Mouse (Mus musculus) midbrain, embryonic 16.5 days (tissue): ENCODE results near the gene Mrpl21. TPM values are rescaled to one million over a fixed set of nuclear protein-coding genes. Genes with fewer than 3 reads are reported as not detected.
A peak's percentile ranks its signal among the peaks of the same experiment; 100 is the strongest.

ENCODE experiments used
- ATAC-seq: fragments of 200-750 bp; cut with Nextera tagmentation; 2 replicates; pipeline ENCODE4 v1.8.0; 2017; ENCODE audit warnings: moderate TSS enrichment
- H3K27ac ChIP-seq: fragments of 300-500 bp; sonication (generic); 2 replicates; pipeline ENCODE4 v1.5.1; 2014; ENCODE audit warnings: mild to moderate bottlenecking, low read length, mixed read lengths
- H3K27me3 ChIP-seq: fragments of 300-500 bp; sonication (generic); 2 replicates; pipeline ENCODE4 v1.6.1; 2014; ENCODE audit warnings: low read depth, low read length, mixed read lengths; ENCODE audit not compliant: control insufficient read depth, insufficient read depth
- H3K36me3 ChIP-seq: fragments of 300-500 bp; sonication (generic); 2 replicates; pipeline ENCODE4 v1.6.1; 2014; ENCODE audit warnings: mild to moderate bottlenecking, low read length, moderate library complexity, mixed read lengths; ENCODE audit not compliant: control insufficient read depth, insufficient read depth
- H3K4me1 ChIP-seq: fragments of 300-500 bp; sonication (generic); 2 replicates; pipeline ENCODE4 v1.6.1; 2014; ENCODE audit warnings: mild to moderate bottlenecking, low read length, mixed read lengths; ENCODE audit not compliant: control insufficient read depth, insufficient read depth
- H3K4me2 ChIP-seq: fragments of 300-500 bp; sonication (generic); 2 replicates; pipeline ENCODE4 v1.6.1; 2014; ENCODE audit warnings: mild to moderate bottlenecking, low read length, mixed read lengths
- H3K4me3 ChIP-seq: fragments of 300-500 bp; sonication (generic); 2 replicates; pipeline ENCODE4 v1.5.1; 2014; ENCODE audit warnings: low read depth, mild to moderate bottlenecking, low read length, moderate library complexity, mixed read lengths
- H3K9ac ChIP-seq: fragments of 300-500 bp; sonication (generic); 2 replicates; pipeline ENCODE4 v1.6.1; 2014; ENCODE audit warnings: low read depth, low read length, mixed read lengths
- H3K9me3 ChIP-seq: fragments of 300-500 bp; sonication (generic); replicated peaks from 2 replicates; pipeline ENCODE4 v1.6.1; 2014; ENCODE audit warnings: mild to moderate bottlenecking, low read length, mixed read lengths; ENCODE audit not compliant: control insufficient read depth, poor library complexity, severe bottlenecking
- WGBS: fragments of 180-500 bp; shearing (Covaris S2); extraction: QIAGEN DNeasy Blood & Tissue Kit; methylation state at CpG from one replicate; pipeline ENCODE4 v1.1.7; 2014; 5-methylcytosine and 5-hydroxymethylcytosine counted together
- polyA plus RNA-seq: library from polyadenylated mRNA; unstranded; fragments of >200 nt; fragmentation: Nextera tagmentation; extraction: Ambion mirVana; gene quantifications from 2 replicates; pipeline ENCODE4 v1.2.1, GENCODE M21; 2015

Gene Mrpl21
- polyA plus RNA-seq, 1 experiment from 2014 or later: 93.9 TPM

- H3K4me2 ChIP-seq: no peak overlapping the region
- H3K9me3 ChIP-seq: no peaks in the 10 kb centered on the region
- H3K27me3 ChIP-seq: peaks cover 20% of the 10 kb centered on the region
- 81% methylated on average over 3 of the region's 3 CpGs for WGBS
- H3K36me3 ChIP-seq: no peaks in the 10 kb centered on the region
- no peak overlapping the region for H3K4me3 ChIP-seq
- peaks cover 26% of the 10 kb centered on the region for H3K4me1 ChIP-seq
- no peak overlapping the region for H3K27ac ChIP-seq
- no peak for ATAC-seq
- no peak overlapping the region for H3K9ac ChIP-seq
Measured at GRCm38 (mm10) chr19:3320801-3321200, 38.1 kb downstream of the Mrpl21 start.

GRCm38 (mm10) chr19:3321617-3322016 lies 38.9 kb downstream of the Mrpl21 start:
- no peaks in the 10 kb centered on the region for H3K9me3 ChIP-seq
- H3K27ac ChIP-seq: no peak overlapping the region
- H3K4me1 ChIP-seq: peaks cover 32% of the 10 kb centered on the region
- no peaks in the 10 kb centered on the region for H3K36me3 ChIP-seq
- H3K27me3 ChIP-seq: peaks cover 20% of the 10 kb centered on the region
- no peak overlapping the region for H3K4me3 ChIP-seq
- H3K9ac ChIP-seq: no peak overlapping the region
- ATAC-seq: no peak
- WGBS: 10% methylated on average over 11 of the region's 11 CpGs
- peak overlapping the region; percentile 89; the same call in 1 of the 2 replicates for H3K4me2 ChIP-seq

DNA sequence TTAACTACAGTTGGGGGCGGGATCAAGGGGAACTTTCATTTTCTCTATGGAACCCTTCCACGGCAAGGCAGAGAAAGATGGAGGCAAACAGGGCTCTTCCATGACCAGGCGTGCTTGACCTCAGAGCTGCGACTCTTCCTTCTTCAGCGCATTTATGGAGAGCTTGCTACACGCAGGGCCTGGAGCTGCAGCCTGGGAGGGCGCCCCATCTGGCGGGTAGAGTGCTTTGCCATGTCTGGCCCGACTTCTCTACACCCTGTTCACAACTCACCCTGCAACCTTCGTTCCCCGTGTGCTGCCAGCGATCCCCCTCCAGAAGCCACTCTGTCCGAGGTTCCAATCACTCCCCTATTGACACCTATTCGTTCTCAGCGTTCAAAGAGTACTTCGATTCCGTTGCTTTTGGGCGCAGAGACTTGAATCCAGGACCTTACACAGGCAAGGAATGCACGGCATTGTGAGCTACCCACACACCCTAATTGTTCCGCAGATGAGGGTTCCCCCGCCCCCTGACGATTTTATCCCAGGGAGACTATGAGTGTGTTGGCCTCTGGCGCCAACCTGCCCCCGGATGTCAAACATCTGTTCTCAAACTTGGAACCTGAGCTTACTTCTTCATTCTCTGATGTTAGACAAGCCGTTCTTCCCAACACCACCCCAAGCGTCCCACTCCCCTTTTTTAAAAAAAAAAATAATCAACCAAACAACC lies 39.7 kb downstream of the Mrpl21 start, which contains the start of gene Cpt1a:
Gene Cpt1a, plus strand, starts transcription at position 74 of the 709 bp plus-strand sequence.
- no peak for ATAC-seq
- Histone ChIP-seq H3K4me2 (peak within 1 kb of the TSS; percentile 89), H3K9me3 (no peaks in the 10 kb centered on the region), H3K36me3 (no peaks in the 10 kb centered on the region), H3K9ac (peak within 1 kb of the TSS; percentile 66), H3K27me3 (peaks cover 20% of the 10 kb centered on the region), H3K4me3 (peak within 1 kb of the TSS; percentile 50), H3K27ac (no peak within 1 kb of the TSS), H3K4me1 (peaks cover 32% of the 10 kb centered on the region)
- WGBS: 6% methylated on average over 26 of the region's 26 CpGs

DNA sequence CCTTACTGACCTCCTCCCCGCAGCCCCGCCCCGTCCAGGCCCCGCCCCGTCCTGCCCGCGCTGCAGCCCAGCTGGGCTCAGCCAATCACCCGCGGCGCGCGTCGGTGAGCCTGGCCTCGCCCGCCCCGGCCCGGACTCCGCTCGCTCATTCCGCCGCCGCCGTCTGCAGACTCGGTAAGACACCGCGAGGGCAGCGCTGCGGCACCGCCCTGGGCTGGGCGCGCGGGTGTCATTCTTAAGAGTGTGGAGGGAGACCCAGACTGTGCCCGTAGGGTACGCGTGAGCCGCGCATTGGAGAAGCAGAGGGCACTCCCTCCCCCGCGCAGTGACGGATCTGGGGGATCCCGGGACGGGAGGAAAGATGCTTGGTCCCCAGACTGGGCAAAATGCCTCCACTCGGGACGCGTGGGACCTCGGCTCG lies 40.5 kb downstream of the Mrpl21 start:
- Histone ChIP-seq H3K4me3 (peak overlapping the region; percentile 50), H3K9me3 (no peaks in the 10 kb centered on the region), H3K36me3 (no peaks in the 10 kb centered on the region), H3K27ac (peak overlapping the region; percentile 50; the same call in 1 of the 2 replicates), H3K9ac (peak overlapping the region; percentile 66), H3K27me3 (peaks cover 20% of the 10 kb centered on the region), H3K4me1 (peaks cover 32% of the 10 kb centered on the region), H3K4me2 (peak overlapping the region; percentile 89)
- peak; percentile 66 for ATAC-seq
- WGBS: 1% methylated on average over 46 of the region's 47 CpGs

DNA sequence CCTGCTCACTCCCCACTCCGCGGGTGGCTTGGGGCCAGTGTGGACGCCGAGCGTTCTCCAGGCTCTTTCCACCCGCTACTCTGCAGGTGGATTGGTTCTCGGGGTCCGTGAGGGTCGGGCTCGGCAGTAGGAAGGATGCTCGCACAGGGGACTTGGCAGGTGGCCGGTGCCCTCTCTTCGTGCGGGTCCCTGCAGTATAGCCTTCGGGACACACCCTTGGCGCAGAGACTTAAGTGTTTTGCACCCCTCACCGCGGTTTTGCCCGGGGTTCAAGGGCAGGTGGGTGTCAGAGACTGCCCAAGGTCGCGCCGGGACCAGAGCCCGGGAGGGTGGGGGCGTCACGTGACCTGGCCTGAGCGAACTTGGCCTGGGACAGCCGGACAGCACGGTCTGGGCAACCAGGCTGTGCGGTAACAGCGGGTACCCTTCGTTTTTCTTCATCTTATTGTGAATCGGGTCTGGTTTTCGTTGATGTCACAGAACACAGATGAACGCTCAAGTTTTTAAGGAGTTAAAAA lies 41.1 kb downstream of the Mrpl21 start:
- WGBS: under 1% methylated on average over 34 of the region's 34 CpGs
- Histone ChIP-seq H3K27me3 (peaks cover 20% of the 10 kb centered on the region), H3K36me3 (no peaks in the 10 kb centered on the region), H3K27ac (peak overlapping the region; percentile 85), H3K4me1 (peaks cover 32% of the 10 kb centered on the region), H3K4me3 (peak overlapping the region; percentile 50), H3K9ac (peak overlapping the region; percentile 66), H3K4me2 (peak overlapping the region; percentile 89), H3K9me3 (no peaks in the 10 kb centered on the region)
- peak; percentile 15 for ATAC-seq

DNA sequence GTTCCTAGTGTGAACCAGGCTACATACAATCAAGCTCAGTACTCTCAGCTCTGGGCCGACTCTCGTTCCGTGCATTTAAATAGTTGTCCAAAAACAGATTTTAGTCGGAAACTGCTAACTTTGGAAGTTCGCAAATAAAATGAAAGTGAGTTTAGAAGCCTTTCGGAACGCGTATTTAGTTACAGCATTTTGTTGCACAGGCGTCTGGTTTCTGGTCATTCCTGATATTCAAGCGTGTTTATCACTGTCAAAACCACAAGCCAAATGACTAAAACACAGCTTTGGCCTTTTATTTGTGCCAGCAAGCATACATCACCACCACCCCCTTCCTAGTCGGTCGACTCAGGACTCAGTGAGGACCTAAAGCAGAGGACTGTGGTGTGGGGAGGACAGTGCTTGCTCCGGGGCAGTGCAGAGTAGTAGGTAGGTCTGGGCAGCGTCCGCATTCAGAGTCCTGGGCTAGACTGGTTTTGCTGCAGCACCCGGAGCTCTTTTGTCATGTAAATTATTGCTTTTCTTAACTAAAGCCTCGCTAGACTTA lies 41.6 kb downstream of the Mrpl21 start:
- H3K4me3 ChIP-seq: peak overlapping the region; percentile 50
- H3K4me1 ChIP-seq: peaks cover 32% of the 10 kb centered on the region
- ATAC-seq: no peak
- peak overlapping the region; percentile 5; the same call in 1 of the 2 replicates for H3K9ac ChIP-seq
- H3K27me3 ChIP-seq: peaks cover 20% of the 10 kb centered on the region
- WGBS: 3% methylated on average over 17 of the region's 17 CpGs
- no peaks in the 10 kb centered on the region for H3K36me3 ChIP-seq
- H3K27ac ChIP-seq: peak overlapping the region; percentile 85
- H3K9me3 ChIP-seq: no peaks in the 10 kb centered on the region
- H3K4me2 ChIP-seq: peak overlapping the region; percentile 89

- H3K9me3 ChIP-seq: no peaks in the 10 kb centered on the region
- H3K9ac ChIP-seq: peak overlapping the region; percentile 67
- peak overlapping the region; percentile 50 for H3K4me3 ChIP-seq
- WGBS: under 1% methylated on average over 59 of the region's 59 CpGs
- H3K4me1 ChIP-seq: peaks cover 32% of the 10 kb centered on the region
- H3K36me3 ChIP-seq: no peaks in the 10 kb centered on the region
- H3K4me2 ChIP-seq: peak overlapping the region; percentile 89
- peak; percentile 61 for ATAC-seq
- peak overlapping the region; percentile 85 for H3K27ac ChIP-seq
- peaks cover 20% of the 10 kb centered on the region for H3K27me3 ChIP-seq
Measured at GRCm38 (mm10) chr19:3324931-3325711, 42.4 kb downstream of the Mrpl21 start.

DNA sequence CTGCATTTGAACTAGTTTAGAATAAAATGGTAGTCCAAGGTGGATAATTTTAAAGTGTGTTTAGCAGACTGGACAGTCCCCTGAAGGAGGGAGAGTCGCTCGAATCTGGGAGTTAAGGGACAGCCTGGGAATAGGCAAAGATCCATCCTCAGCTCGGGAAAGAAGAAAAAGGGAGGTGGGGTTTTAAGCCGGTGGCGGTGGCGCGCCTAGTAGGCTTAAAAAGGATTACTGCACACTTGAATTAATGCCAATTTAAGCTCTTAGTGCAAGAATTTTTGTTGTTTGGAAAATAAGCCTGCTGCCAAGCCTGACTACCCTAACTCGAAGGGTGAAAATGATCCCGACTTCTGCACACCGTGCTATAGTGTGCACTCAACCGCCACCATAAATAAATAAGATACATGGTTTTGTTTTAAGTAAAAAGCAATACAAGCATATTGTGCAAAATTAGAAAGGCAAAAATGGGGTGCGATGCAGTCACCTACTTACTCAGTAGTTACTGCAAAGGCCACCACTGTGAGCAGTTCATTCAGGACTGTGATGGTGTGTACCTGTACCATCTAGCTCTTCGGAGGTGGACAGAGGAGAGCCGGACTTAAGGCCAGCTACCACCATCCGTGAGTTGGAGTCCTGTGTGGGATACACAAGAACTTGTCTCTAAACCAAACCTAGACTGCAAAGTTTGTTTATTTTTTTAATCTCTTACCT lies 43.2 kb downstream of the Mrpl21 start:
- ATAC-seq: no peak
- Histone ChIP-seq H3K4me1 (peaks cover 32% of the 10 kb centered on the region), H3K9ac (peak overlapping the region; percentile 67; the same call in 1 of the 2 replicates), H3K36me3 (no peaks in the 10 kb centered on the region), H3K9me3 (no peaks in the 10 kb centered on the region), H3K27me3 (peaks cover 17% of the 10 kb centered on the region), H3K4me3 (peak overlapping the region; percentile 50), H3K4me2 (peak overlapping the region; percentile 89), H3K27ac (peak overlapping the region; percentile 85)
- WGBS: 17% methylated on average over 15 of the region's 15 CpGs
